Mouse (Mus musculus) CD4-positive helper T cell, adult 2 months (primary cell): ENCODE results near the gene Nrip1.

ENCODE experiments used
- DNase-seq: peaks from one replicate; pipeline ENCODE4 v3.0.0-alpha.2; 2012; ENCODE audit warnings: low read depth, missing footprints, low spot score

The Nrip1 gene

GRCm38 (mm10) chr16:76316940-76317822, 56.4 kb downstream of the Nrip1 start:
- no peak for DNase-seq

GRCm38 (mm10) chr16:76315642-76316041, 58.0 kb downstream of the Nrip1 start:
- DNase-seq: no peak

GRCm38 (mm10) chr16:76314013-76314950, 59.3 kb downstream of the Nrip1 start:
- no peak for DNase-seq

GRCm38 (mm10) chr16:76312887-76313420, 60.7 kb downstream of the Nrip1 start:
- no peak for DNase-seq

GRCm38 (mm10) chr16:76310791-76311190, 62.8 kb downstream of the Nrip1 start:
- peak; percentile 34 for DNase-seq

- DNase-seq: peak; percentile 58
These were observed 63.3 kb downstream of the Nrip1 start for GRCm38 (mm10) chr16:76310286-76310685.

GRCm38 (mm10) chr16:76309280-76309679, 64.3 kb downstream of the Nrip1 start:
- DNase-seq: no peak

GRCm38 (mm10) chr16:76307039-76307438, 66.6 kb downstream of the Nrip1 start:
- no peak for DNase-seq

- no peak for DNase-seq
These were observed 67.2 kb downstream of the Nrip1 start for GRCm38 (mm10) chr16:76306446-76306845.

GRCm38 (mm10) chr16:76303436-76303835, 70.2 kb downstream of the Nrip1 start:
- DNase-seq: no peak

- no peak for DNase-seq
These were observed 71.9 kb downstream of the Nrip1 start for GRCm38 (mm10) chr16:76301728-76302050.

- DNase-seq: no peak
These were observed 72.4 kb downstream of the Nrip1 start for GRCm38 (mm10) chr16:76301037-76301727.

GRCm38 (mm10) chr16:76300452-76300851, 73.2 kb downstream of the Nrip1 start:
- DNase-seq: no peak

GRCm38 (mm10) chr16:76299511-76299910, 74.1 kb downstream of the Nrip1 start:
- peak; percentile 57 for DNase-seq

GRCm38 (mm10) chr16:76295322-76295721, 78.3 kb downstream of the Nrip1 start:
- no peak for DNase-seq

- DNase-seq: no peak
These were observed 79.1 kb downstream of the Nrip1 start for GRCm38 (mm10) chr16:76294550-76294949.

- DNase-seq: no peak
These were observed 79.7 kb downstream of the Nrip1 start for GRCm38 (mm10) chr16:76293765-76294463.

- no peak for DNase-seq
These were observed 80.5 kb downstream of the Nrip1 start for GRCm38 (mm10) chr16:76293176-76293575.

GRCm38 (mm10) chr16:76292656-76293055, 81.0 kb downstream of the Nrip1 start:
- no peak for DNase-seq

GRCm38 (mm10) chr16:76291366-76291765, 82.3 kb downstream of the Nrip1 start:
- DNase-seq: no peak

- DNase-seq: no peak
These were observed 84.1 kb downstream of the Nrip1 start for GRCm38 (mm10) chr16:76289495-76289894.
